Mouse (Mus musculus) liver, embryonic 16.5 days (tissue): ENCODE measurements around the gene Oca2. TPM values are rescaled to one million over a fixed set of nuclear protein-coding genes. Genes with fewer than 3 reads are reported as not detected.

ENCODE experiments used
- ATAC-seq: fragments of 200-750 bp; cut with Nextera tagmentation; 2 replicates; pipeline ENCODE4 v1.8.0; 2017; ENCODE audit warnings: low read depth, mild to moderate bottlenecking, moderate number of reproducible peaks, moderate library complexity
- H3K27ac ChIP-seq: fragments of 300-500 bp; sonication (generic); 2 replicates; pipeline ENCODE4 v1.5.1; 2014; ENCODE audit warnings: mild to moderate bottlenecking, low read length
- H3K27me3 ChIP-seq: fragments of 300-500 bp; sonication (generic); 2 replicates; pipeline ENCODE4 v1.6.1; 2014; ENCODE audit warnings: low read depth, low read length, mixed read lengths; ENCODE audit not compliant: control insufficient read depth, insufficient read depth
- H3K36me3 ChIP-seq: fragments of 300-500 bp; sonication (generic); 2 replicates; pipeline ENCODE4 v1.6.1; 2014; ENCODE audit warnings: mild to moderate bottlenecking; ENCODE audit not compliant: control insufficient read depth, insufficient read depth
- H3K4me1 ChIP-seq: fragments of 300-500 bp; sonication (generic); 2 replicates; pipeline ENCODE4 v1.6.1; 2014; ENCODE audit warnings: low read depth, low read length, mixed read lengths; ENCODE audit not compliant: control insufficient read depth
- H3K4me2 ChIP-seq: fragments of 300-500 bp; sonication (generic); 2 replicates; pipeline ENCODE4 v1.6.1; 2014; ENCODE audit warnings: low read depth, low read length, mixed read lengths
- H3K4me3 ChIP-seq: fragments of 300-500 bp; sonication (generic); 2 replicates; pipeline ENCODE4 v1.5.1; 2014; ENCODE audit warnings: low read depth, mild to moderate bottlenecking, low read length
- H3K9ac ChIP-seq: fragments of 300-500 bp; sonication (generic); 2 replicates; pipeline ENCODE4 v1.6.1; 2014; ENCODE audit warnings: low read depth, low read length
- H3K9me3 ChIP-seq: fragments of 300-500 bp; sonication (generic); replicated peaks from 2 replicates; pipeline ENCODE4 v1.6.1; 2016; ENCODE audit warnings: low read length; ENCODE audit not compliant: control insufficient read depth
- WGBS: fragments of 180-500 bp; shearing (Covaris S2); extraction: QIAGEN DNeasy Blood & Tissue Kit; methylation state at CpG from one replicate; pipeline ENCODE4 v1.1.7; 2014; ENCODE audit not compliant: insufficient replicate concordance; 5-methylcytosine and 5-hydroxymethylcytosine counted together
- polyA plus RNA-seq: library from polyadenylated mRNA; unstranded; fragments of >200 nt; fragmentation: Nextera tagmentation; extraction: Ambion mirVana; gene quantifications from 2 replicates; pipeline ENCODE4 v1.2.1, GENCODE M21; 2015

Gene Oca2
- polyA plus RNA-seq, 1 experiment from 2014 or later: not detected

- Histone ChIP-seq H3K4me2 (no peak overlapping the region), H3K4me3 (no peak overlapping the region), H3K9me3 (no peaks in the 10 kb centered on the region), H3K9ac (no peak overlapping the region), H3K4me1 (no peaks in the 10 kb centered on the region), H3K27me3 (no peaks in the 10 kb centered on the region), H3K27ac (no peak overlapping the region), H3K36me3 (no peaks in the 10 kb centered on the region)
- 77% methylated on average over 3 of the region's 3 CpGs for WGBS
- no peak for ATAC-seq
Measured at GRCm38 (mm10) chr7:56236617-56237016, 2.9 kb upstream of the Oca2 start.

- WGBS: 65% methylated on average over 10 of the region's 10 CpGs
- no peak for ATAC-seq
Measured at GRCm38 (mm10) chr7:56254568-56254967, 15.0 kb downstream of the Oca2 start.

GRCm38 (mm10) chr7:56257875-56258441 is 18.4 kb downstream of the Oca2 start:
- Histone ChIP-seq H3K27ac (no peak overlapping the region), H3K9me3 (no peaks in the 10 kb centered on the region), H3K9ac (no peak overlapping the region), H3K4me3 (no peak overlapping the region), H3K4me2 (no peak overlapping the region), H3K27me3 (no peaks in the 10 kb centered on the region), H3K4me1 (no peaks in the 10 kb centered on the region), H3K36me3 (no peaks in the 10 kb centered on the region)
- ATAC-seq: no peak
- 63% methylated on average over 3 of the region's 3 CpGs for WGBS

More at GRCm38 (mm10) chr7:56254568-56254967, 15.0 kb downstream of the Oca2 start:
- Histone ChIP-seq H3K4me3 (no peak overlapping the region), H3K27ac (no peak overlapping the region), H3K9ac (no peak overlapping the region), H3K36me3 (no peaks in the 10 kb centered on the region), H3K4me1 (no peaks in the 10 kb centered on the region), H3K9me3 (no peaks in the 10 kb centered on the region), H3K4me2 (no peak overlapping the region), H3K27me3 (no peaks in the 10 kb centered on the region)

GRCm38 (mm10) chr7:56277506-56277905 is 37.9 kb downstream of the Oca2 start:
- no peak for ATAC-seq
- WGBS: 60% methylated on average over 2 of the region's 2 CpGs

GRCm38 (mm10) chr7:56291468-56292115 is 52.0 kb downstream of the Oca2 start:
- WGBS: 36% methylated on average over 6 of the region's 6 CpGs
- ATAC-seq: no peak

More at GRCm38 (mm10) chr7:56277506-56277905, 37.9 kb downstream of the Oca2 start:
- Histone ChIP-seq H3K9ac (no peak overlapping the region), H3K4me1 (no peaks in the 10 kb centered on the region), H3K36me3 (no peaks in the 10 kb centered on the region), H3K4me2 (no peak overlapping the region), H3K27me3 (no peaks in the 10 kb centered on the region), H3K4me3 (no peak overlapping the region), H3K9me3 (no peaks in the 10 kb centered on the region), H3K27ac (no peak overlapping the region)

GRCm38 (mm10) chr7:56304408-56304807 is 64.8 kb downstream of the Oca2 start:
- Histone ChIP-seq H3K9ac (no peak overlapping the region), H3K27me3 (no peaks in the 10 kb centered on the region), H3K36me3 (no peaks in the 10 kb centered on the region), H3K27ac (no peak overlapping the region), H3K4me2 (no peak overlapping the region), H3K4me3 (no peak overlapping the region), H3K4me1 (no peaks in the 10 kb centered on the region), H3K9me3 (no peaks in the 10 kb centered on the region)
- WGBS: 24% methylated on average over 1 of the region's 1 CpGs
- no peak for ATAC-seq

More at GRCm38 (mm10) chr7:56291468-56292115, 52.0 kb downstream of the Oca2 start:
- Histone ChIP-seq H3K9ac (no peak overlapping the region), H3K4me1 (no peaks in the 10 kb centered on the region), H3K4me2 (no peak overlapping the region), H3K4me3 (no peak overlapping the region), H3K9me3 (no peaks in the 10 kb centered on the region), H3K36me3 (no peaks in the 10 kb centered on the region), H3K27ac (no peak overlapping the region), H3K27me3 (no peaks in the 10 kb centered on the region)

- WGBS: 62% methylated on average over 5 of the region's 5 CpGs
- no peak for ATAC-seq
Measured at GRCm38 (mm10) chr7:56314358-56314757, 74.8 kb downstream of the Oca2 start.

GRCm38 (mm10) chr7:56315630-56316529 is 76.3 kb downstream of the Oca2 start:
- Histone ChIP-seq H3K9ac (no peak overlapping the region), H3K36me3 (no peaks in the 10 kb centered on the region), H3K27me3 (no peaks in the 10 kb centered on the region), H3K4me3 (no peak overlapping the region), H3K4me2 (no peak overlapping the region), H3K27ac (no peak overlapping the region), H3K9me3 (no peaks in the 10 kb centered on the region), H3K4me1 (no peaks in the 10 kb centered on the region)
- ATAC-seq: no peak
- WGBS: 53% methylated on average over 7 of the region's 7 CpGs

More at GRCm38 (mm10) chr7:56314358-56314757, 74.8 kb downstream of the Oca2 start:
- Histone ChIP-seq H3K4me1 (no peaks in the 10 kb centered on the region), H3K9me3 (no peaks in the 10 kb centered on the region), H3K4me3 (no peak overlapping the region), H3K27me3 (no peaks in the 10 kb centered on the region), H3K27ac (no peak overlapping the region), H3K4me2 (no peak overlapping the region), H3K9ac (no peak overlapping the region), H3K36me3 (no peaks in the 10 kb centered on the region)
